Mouse (Mus musculus): ENCODE measurements around the gene Atrnl1.

Atrnl1 gene

DNA sequence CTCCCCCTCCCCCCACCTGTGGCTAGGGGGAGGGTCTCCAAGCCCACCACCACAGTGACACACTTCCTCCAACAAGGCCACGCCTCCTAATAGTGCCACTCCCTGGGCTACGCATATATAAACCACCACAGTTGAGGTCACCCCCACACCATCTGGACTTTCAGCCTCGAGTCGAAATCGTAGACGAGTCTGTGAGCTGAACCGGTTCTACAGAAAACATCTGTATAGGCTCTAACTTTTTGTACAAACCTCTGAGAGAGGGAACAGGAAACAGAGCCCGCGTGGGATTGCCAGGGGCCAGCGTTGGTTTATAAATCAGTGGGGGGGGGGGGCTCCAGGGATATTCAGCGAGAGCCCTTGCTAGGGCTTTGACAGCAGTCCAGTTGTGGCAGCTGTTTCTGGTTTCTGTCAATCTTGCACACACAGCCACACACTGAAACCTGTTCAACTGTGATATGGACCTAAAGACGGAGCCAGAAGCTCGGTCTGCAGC lies 508.9 kb downstream of the Atrnl1 start:
- peak; percentile 52 for DNase-seq (ENCODE audit: low spot score)

DNA sequence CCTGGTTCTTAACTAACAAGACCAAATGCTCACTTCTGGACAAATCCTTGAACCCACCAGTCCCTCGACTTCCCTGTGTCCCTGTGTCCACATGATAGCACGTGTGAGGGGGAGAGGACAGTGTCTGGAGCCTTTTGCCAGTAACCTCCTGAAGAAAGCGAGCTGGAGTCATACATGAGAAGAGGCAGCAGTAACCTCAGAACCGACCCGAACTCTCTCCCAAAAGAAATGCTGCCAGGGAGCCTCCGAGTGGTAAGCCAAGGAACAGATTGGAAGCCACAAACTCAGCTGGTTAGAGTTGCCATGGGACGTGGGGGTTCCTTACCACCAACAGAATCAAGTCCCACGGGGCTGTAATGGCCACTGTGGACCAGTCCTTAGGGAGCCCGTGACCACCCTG lies 509.8 kb downstream of the Atrnl1 start:
- DNase-seq (ENCODE audit: low spot score): no peak

DNA sequence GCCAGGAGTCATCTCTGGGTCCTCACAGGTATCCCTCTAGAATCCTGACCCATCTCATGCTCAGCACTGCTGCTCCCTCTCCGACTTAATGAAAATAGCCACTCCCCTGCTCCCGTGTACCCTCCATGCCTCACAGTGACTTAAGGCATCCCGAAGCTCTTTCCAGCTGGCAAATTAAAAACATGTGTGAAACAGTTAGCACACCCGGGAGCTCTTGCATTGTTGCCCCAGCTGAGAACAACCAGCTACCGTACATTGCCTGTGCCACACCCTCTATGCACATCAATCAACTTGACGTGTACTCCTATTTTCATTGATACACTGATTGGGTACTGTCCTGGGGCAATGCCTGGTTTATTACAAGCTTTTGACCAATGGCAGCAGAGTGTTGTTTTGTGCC lies 510.8 kb downstream of the Atrnl1 start:
- peak; percentile 67 for DNase-seq (ENCODE audit: low spot score)

DNA sequence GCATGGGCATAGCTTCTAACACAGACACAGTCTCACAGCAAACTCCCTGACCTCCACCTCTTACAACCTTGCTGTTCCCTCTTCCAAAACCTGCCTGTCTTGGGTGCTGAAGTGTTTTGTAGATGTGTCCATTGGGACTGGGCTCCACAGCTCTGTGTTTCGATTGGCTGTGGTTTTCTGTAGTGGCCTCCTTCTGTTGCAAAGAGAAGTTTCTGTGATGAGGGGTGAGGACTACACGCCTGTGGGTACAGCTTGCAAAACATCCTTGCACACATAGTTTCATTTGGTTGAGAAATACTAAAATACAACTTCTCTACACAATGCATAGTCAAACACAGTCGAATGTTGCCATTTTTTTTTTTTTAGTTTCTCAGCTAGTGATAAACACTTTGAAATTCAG lies 512.8 kb downstream of the Atrnl1 start:
- no peak for DNase-seq (ENCODE audit: low spot score)

DNA sequence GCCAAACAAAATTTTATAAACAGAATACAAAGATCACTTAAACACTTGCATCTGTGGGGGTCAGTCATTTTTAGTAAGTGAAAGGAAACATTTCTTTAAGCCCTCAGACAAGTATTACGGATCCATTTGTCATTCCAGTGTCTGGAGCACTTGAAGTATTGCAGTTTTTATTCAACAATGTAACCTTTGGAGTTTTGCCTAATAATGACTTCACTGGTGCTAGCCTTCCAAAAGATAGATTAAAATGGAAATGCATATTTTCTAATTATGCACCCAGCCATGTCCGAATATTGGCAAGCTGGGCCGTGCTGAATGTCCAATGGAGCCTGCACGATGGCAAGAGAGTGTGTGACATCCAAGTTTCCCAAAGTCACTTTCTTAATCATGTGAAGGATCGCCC lies 513.7 kb downstream of the Atrnl1 start:
- no peak for DNase-seq (ENCODE audit: low spot score)

DNA sequence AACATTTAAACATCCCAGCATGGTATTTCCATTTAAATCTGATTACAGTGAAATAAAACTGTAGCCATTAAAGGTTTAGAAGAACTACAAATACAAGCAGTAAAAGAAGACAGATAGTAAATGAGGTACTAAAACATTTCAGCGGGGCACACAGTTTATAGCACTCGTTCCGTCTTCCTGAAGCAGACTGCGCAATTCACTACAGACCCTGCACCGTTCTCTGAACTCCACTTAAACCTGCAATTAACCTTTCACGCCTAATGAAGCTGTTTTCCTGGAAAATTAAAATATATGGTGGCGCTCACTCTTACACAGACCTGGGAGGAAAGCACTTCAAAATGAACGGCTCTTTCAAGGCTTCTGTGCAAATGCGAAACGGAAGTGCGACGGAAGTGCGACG lies 514.2 kb downstream of the Atrnl1 start:
- no peak for DNase-seq (ENCODE audit: low spot score)

DNA sequence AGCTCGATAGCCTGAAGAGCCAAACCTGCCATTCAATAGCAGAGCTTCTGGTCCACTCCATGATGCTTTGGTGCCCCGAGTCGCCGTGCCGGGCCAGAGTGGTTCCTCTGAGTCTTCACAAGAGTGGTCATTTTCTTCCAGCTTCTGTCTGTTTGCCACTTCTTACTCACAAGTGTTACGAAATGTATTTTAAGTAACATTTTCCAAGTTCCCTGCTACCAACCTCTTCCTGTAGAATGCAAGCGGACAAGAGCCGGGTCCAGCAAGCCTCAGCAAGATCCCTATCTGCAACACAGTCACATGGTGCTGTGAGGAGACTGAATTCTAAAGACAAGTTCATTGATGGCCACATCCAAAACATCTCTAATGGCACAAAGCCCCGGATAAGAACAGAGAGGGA lies 521.1 kb downstream of the Atrnl1 start:
- DNase-seq (ENCODE audit: low spot score): no peak

DNA sequence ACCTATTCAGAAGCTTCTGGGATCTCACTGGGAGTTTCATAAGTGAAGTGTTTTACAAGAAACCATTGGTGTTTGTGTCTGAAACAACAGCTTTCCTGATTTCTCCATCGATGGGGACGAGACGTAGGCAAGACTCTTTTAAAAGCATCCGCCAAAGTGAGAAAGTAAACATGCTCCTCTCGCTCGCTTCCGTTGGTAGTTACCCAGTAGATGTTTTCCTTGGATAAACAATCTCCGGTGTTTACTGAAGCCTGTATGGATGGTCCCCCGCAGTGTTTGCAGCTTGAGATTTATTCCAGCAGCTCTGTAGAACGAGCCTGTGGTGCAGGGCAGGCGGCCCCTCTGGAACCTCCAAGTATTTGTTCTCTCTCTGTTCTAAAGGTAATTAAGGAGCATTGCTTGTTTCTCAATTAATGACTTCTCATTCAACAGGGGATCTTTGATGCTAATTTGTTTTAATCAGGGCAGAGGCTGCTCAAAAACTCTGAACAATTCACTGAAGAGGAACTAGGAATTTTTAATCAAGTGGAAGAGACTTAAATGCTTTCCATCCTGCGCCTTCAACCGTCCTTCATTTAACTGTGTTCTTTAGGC lies 529.5 kb downstream of the Atrnl1 start:
- DNase-seq (ENCODE audit: low spot score): peak; percentile 31

DNA sequence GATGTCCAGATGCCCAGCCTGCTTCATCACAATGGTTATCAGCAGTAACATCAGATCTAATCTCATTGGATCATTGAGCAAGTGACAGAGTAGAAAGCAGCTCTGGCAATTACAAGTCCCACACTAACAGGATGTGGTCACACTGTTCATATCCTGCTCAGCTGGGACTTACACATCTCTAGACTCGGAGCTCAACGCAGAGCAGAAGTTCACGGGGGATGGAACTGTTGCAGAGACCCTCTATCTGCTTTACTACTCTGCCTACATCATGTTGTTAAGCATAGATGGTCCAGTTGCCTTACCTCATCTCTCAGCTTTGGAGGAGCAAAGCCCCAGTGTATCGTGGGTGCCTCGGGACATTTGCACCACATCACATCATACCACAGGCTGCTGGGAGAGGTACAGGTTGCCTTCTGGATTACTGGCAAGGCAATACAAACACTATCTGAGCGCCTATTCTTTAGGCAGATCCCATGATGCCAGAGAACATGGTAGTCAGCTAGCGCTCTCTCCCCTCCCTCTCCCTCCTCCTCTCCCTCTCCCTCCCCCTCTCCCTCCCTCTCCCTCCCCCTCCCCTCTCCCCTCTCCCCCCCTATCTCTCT lies 533.1 kb downstream of the Atrnl1 start:
- no peak for DNase-seq (ENCODE audit: low spot score)

DNA sequence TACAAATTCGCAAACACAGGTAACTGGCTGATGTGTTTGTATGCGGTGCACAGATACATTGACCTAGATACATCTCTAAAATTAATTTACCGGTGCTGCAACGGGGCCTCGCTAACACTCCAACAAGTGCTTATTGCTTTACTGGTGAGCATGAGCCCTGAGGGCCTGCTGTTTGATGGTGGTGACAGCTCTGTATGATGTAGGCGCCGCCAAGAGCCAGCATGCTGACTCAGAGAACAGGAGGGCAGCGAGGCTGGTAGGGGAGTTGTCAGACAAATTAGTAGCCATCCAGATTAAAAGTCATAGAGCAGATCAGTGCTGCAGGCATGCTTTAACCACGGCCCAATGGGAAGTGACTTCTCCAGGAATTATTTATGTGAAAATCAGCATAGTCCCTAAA lies 534.7 kb downstream of the Atrnl1 start:
- DNase-seq (ENCODE audit: low spot score): no peak

DNA sequence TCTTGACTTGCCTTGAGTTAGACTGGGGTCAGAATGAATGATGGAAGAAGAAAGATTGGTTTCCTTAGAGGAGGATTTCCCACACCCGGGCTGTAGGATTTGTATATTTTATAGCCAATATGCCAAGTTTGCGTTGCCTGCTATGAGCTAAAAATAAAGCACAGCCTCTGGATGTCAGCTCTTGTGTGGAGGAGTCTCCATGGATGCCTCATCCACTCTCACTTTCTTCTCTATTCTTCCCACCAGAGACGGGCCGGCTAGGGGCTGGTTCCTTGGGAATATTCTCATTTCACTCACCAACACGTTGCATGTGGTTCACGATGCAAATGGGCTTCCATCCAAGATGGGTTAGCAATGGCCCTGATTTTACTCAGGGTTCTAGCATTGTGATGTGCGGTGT lies 540.4 kb downstream of the Atrnl1 start:
- DNase-seq (ENCODE audit: low spot score): no peak

DNA sequence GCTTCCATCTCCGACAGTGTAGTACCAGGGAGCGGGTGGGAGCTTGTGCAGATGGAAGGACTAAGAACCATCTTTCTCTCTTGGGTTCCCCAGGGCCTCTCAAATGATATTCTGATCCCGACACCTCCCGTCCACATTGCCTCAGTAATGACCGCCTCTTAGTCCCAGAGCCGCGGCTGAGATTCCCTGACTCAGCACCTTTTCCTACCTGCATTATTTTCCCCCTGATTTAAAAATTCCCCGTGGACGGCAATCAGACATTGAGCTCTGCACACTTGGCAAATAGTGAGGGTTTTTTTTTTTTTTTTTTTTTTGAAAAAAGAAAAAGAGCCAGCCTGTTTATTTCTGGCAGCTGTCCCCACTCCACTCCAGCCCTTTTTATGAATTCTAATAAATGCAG lies 550.7 kb downstream of the Atrnl1 start:
- DNase-seq (ENCODE audit: low spot score): no peak

DNA sequence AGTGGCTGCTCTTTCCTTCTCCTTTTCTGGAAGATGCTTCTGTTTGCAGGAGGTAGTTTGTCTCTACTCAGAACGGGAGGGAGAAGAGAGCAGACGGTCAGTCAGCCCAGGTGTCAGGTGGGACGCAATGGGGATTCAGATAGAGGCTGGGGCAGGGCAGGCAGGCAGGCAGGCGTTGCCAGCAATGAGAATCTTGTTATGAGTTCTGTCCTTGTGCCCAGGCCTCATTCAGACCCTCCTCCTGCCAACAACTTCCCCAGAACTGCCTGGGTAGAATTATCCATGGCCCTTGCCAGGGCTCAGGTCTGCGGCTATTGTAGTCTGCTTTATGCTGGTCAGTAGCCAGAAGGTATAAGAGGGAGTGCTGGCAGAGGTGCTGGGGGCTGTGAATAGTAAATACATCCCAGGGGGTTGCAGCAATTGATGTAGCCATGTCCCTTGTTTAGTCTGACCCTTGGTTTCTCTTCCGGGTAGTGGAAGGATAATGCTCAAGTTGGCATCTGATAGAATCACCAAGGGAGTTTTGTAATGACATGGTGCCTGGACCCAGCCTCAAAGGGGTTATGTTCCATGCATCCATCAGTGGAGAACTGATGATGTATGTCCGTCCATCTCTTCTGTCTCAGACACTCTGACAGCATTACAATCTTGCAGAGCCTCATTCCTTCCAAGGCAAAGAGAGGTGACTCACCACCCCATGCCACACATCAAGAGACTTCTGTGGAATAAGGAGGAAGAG lies 554.2 kb downstream of the Atrnl1 start:
- DNase-seq (ENCODE audit: low spot score): no peak

DNA sequence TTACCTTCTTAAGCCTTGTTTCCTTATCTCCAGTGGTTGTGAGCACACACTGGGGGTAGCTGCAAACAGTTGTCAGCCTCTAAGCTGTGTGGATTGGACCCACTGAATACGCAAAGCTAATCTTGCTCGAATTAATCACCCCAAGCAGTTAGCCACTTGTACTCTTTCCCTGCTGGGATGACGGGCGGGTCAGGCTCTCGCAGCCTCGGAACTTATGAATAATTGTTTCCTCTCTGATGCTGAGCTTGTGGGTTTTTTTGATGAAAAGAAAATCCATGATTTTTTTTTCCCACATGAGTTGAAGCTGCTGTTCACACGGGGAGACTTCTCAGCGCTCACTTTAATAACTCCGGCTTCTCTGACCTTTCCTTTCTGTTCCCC lies 554.8 kb downstream of the Atrnl1 start:
- no peak for DNase-seq (ENCODE audit: low spot score)

DNA sequence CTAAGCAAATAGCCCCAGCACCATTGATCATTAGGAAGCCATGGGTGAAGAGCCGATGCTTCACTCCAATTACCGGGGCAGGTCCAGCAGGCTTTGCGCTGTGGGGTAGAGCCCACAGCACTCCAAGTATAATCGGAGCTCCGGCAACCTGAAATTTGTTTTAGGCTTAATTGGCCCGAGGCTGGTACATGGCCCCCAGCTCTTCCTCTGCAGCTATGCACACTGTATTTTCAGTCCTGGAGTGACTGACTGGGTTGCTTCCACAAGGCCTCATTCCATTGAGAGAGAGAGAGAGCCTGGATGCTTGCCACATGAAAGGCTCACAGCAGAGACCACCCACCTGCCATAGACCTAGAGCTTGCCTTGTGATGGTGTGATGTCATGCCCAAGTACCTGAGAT lies 555.3 kb downstream of the Atrnl1 start:
- no peak for DNase-seq (ENCODE audit: low spot score)

DNA sequence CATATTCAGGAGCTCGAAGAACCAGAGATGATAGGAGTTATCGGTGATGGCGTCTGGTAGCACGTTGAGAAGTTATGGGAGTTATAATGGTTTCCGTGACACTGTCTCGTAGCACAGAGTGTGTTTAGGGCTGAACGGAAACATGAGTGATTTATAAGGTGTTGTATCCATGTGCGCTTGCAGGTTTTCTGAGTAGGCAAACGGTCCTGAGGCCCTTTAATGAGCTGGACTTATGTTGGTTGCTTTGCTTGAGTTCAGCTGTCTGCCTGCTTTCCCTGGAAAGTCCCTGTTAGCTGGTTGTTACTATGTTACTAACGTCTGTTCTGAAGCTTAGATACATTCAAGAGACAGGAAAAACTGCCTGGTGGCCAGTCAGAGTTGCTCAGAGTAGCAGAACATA lies 567.6 kb downstream of the Atrnl1 start:
- DNase-seq (ENCODE audit: low spot score): no peak

DNA sequence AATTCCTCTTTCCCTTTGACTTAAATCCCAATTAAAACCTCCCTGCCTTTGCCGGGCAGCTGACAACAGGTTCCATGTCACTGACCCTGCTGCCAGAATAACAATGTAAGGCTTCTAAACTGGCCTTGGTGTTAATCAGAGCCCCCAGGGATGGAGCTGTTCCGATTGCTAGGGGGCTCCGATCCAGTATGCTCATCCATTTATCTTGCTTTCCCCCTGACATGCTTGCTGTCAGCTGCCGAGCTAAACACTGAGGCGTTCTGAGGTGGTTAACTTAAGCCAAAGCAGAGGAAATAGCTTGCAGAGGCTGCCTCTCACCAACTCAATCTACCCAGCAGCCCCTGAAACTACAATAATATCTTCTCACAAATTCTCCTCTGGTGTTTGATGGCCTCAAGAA lies 569.9 kb downstream of the Atrnl1 start:
- peak; percentile 56 for DNase-seq (ENCODE audit: low spot score)
